Mouse (Mus musculus) liver, embryonic 14.5 days (tissue): ENCODE data around the gene Entpd7.

Source experiments
- CTCF ChIP-seq: IDR thresholded peaks from 2 replicates; pipeline ENCODE4 v1.5.1; 2016; ENCODE audit warnings: antibody characterized with exemption, low read depth, control low read depth
- EP300 ChIP-seq: IDR thresholded peaks from 2 replicates; pipeline ENCODE4 v1.6.1; 2016; ENCODE audit warnings: antibody characterized with exemption, low read depth

- TF ChIP-seq CTCF (no peak), EP300 (no peak)
Measured at GRCm38 (mm10) chr19:43770584-43770983, 81.1 kb downstream of the Entpd7 start.
